Mouse (Mus musculus): ENCODE results near the gene Atp8b4.
"Not testable (repeated sequence)": the region's sequence is repeated elsewhere in the genome, so short reads cannot be mapped to it uniquely, and the experiment has no call there.

The Atp8b4 gene

DNA sequence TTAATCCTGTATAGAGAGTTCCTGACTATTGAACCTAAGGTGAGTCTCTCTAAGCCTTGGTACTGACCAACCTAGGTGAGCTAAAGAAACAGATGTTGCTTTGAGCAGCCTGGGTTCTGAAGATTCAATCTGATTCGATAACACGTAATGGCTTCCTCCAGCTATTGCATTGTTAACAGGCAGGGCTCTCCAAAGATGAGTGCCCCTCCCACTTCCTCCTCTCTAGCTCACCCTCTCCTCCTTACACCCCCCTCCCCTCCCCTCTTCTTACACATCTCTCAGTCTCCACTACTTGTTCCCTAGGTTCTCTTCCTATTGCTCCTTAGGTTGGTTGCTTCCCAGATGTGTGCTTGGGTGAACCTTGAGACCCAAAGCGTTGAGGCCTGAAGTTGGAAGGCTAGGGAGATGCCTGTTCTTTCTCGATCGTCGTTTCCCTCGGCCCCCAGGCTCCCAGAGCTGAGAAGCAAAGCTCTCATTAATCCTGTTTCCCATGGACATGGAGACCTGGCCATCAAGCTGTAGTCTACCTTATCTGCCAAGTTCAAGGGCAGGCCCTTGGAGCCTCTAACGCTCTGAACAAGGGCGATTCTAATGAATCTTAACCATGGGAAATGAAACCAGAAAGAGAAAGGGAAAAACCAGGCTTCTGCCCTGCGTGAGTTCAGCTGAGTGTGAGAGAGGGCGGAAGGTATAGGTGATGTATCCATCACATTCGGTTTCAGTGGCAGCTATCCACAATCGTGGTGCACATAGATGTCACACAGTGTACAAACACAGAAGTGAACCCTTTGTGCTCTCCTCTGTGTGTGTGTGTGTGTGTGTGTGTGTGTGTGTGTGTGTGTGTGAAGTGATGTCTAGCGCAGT is 4.4 kb downstream of the Atp8b4 start:
- DNase-seq (ENCODE audit: low spot score), result no peak

DNA sequence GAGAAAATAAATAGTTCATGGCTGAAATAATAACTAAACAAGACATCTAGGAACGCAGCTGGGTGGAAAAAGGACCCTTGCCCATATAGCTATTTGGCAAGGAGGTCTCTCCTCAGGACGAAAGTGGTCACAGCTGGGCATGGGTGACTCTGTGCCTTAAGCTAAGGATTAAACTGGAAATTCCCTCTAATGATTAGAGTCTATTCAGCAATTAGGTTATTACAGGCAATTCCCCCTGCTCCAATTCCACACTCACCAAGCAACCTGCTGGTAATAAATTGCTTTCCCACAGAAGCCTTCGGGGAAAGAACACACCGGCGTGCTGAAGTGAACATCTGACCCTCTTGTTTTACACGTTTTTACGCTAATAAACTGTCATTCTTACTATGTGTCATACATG is 5.2 kb downstream of the Atp8b4 start:
- DNase-seq (ENCODE audit: low spot score), result no peak

DNA sequence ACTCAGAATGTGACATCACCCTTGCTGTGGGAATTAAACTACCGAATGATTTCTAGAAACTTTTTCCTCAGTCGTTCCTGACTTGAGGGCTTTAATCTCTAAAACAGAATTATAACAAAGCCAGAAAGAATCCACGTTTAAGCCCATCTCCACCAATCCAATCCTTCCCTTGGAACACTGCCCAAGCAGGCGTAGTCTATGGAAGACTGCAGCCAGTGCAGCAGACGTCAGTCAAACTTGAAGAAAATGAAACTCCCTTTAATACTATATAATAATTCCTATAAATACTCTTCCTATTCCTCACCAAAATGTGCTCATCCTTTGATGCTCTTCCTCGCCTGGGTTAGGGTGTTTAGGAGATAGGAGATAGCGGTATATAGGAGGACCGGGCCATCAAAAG is 7.2 kb downstream of the Atp8b4 start:
- no peak for DNase-seq (ENCODE audit: low spot score)

DNA sequence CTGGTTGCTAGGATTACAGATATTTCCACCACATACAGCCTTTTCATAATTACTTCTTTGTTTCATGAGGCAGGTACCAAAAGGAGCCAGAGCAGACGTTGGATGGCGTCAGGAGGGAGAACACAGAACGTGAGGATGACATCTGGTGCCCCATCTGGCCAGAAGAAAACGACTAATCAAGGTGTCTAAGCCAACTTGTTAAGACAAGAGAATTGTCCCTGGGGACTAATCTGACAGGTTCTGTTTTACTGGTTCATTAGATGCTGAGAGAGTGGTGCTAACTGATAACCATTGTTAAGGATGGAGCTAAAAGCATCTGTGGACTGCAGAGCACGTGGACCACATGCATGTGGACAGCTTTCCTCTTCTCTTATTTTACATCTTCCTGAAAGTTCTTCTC is 7.8 kb downstream of the Atp8b4 start:
- no peak for DNase-seq (ENCODE audit: low spot score)

DNA sequence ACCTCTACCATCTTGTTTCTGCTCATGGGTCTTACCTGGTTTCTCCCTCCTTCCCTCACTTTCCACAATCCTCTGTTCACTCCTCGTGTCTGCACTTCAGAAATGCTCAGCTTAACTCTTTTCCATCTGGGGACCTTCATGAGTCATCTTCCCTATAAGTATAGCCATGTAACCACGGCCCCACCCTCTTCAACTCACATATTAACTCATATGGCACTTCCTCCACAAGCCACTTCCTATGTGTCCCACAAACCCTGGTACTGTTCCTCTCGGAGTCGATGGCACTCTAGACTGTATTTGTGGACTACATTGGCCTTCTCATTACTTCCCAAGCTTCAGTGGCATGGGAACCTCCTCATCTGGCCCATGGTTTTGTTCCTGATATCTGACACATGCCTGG is 9.0 kb downstream of the Atp8b4 start:
- no peak for DNase-seq (ENCODE audit: low spot score)

DNA sequence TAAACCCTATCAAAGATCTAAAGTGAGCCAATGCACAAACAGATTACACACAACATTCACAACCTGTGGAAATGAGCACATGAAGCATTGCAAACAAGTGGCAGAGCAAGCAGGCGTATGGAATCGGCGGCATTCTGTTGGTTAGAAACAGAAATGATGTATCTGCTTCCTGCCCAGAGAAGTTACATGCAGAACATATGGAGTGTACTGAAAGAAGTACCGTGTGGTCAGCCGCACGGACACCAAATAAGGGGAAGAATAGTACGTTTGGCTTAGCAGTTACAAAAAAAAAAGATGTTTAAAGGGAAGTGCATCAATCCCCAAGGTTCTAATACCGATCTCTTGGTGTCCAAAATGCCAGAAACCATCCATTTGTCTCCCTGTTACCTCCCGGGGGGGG is 9.9 kb downstream of the Atp8b4 start:
- no peak for DNase-seq (ENCODE audit: low spot score)

DNA sequence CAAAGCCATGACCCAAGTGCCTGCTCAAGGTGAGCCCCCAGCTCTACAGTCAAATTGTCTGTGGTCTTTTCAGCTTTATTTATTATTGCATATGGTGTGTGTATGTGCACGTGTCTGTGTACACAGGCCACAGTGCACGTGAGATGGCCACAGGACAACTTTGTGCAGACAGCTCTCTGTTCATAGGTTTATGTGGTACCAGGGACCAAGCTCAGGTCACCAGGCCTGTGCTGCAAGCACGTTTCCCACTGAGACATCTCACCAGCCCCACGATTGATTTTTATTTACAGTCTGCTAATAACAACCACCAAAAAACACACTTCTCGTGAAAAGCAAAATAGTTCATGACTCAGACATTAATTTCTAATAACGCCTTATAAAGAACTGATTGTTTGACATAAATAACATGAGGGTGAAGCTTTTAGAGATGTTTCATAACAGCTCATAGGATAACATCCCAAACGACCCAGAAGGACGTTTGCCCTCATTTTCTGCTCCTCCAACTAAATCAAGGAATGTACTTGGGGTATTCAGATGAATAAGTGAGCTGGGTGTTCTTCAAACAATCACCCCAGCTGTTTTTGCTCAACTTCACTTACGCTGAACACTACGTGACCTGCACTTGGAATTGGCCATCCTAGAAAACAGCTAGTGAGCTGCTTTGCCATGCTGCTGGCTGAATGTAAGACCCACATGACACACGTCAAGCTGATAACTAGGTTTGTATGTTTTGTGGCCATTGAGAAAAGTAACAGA is 15.0 kb downstream of the Atp8b4 start:
- no peak for DNase-seq (ENCODE audit: low spot score)

DNA sequence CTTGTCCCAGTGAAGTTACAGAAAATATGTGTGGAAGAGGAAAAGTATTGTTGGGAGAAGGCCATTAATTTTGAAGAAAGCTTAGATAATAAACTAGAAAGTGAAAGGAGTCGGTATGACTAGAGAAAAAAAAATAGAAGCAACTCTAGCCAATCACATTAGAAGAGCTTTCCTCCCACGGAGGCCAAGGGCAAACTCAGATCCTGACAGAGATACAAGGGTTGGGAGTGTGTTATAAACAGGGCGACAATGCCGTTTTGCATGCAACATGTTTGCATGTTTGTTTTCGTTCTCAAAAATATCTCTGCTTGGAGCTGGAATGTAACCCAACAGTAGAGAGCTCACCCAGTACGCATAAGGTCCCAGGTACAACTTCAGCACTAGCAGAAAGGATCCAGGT is 17.1 kb downstream of the Atp8b4 start:
- no peak for DNase-seq (ENCODE audit: low spot score)

DNA sequence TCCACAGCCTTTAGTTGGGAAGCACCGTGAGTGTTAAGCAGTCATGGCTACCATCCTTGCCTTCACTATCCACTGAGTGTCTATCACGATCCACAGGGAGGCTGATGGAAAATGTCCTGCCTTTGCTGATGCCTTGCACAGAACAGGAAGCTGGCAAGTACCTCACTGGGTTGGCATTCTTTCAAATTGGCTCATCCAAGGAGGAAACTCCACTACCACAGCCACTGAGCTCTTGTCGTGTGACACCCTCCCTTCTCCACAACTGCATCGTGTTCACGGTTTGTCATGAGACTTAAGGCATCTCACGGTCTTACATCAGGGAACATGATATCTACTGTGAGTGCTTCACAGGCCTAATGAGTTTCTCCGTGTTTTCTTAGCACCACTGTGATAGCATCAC is 22.9 kb downstream of the Atp8b4 start:
- DNase-seq (ENCODE audit: low spot score), result no peak

DNA sequence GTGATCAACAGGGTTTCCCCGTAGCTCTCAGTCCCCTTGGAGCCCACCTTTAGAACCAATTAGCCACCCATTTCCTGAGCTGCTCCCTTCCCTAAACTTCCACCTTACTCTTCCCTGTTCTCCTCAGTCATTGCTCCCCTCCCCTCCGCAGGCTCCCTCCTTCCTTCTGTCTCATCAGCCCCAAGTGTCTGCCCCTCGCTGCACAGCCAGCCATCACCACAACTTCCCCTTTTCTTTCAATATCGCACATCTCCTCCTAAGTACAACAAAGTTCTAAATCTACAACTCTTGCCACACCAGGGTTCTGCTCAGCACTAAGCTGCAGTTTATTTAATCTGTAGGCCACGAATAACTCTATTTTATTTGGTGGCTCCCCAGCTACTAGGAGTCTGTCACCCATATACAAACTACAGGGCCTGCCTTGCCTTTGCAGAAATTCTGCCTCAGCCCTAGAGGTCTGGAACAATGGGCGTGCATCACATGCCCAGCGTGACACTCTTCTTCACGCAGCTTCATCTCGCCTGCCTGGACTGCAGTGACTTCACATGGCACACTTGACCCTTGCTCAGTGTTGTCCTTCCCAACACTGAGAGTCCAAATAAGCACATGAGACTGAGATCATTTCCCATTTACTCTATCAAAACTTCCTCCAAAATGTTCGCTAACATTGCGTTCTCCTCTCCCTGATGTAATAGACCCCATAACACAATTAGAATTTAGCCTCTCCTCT is 24.6 kb downstream of the Atp8b4 start:
- no peak for DNase-seq (ENCODE audit: low spot score)

DNA sequence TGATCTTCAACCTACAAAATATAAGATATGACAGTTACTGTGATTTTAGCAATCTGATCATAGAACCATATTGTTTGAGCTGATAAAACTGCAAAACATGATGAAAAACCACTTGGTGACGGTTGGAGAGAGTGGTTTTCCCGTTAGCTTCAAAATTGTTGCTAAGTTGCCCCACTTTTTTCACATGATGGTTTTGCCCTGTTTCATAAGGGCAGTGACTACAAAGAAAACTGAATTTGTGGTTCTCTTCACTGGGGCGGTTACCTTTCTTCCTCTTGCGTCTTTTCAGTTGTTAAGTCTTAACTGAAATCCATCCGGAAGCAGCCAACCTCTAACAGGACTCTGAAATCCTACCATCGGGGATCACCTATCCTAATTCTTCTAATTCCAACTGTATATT is 26.5 kb downstream of the Atp8b4 start:
- no peak for DNase-seq (ENCODE audit: low spot score)

DNA sequence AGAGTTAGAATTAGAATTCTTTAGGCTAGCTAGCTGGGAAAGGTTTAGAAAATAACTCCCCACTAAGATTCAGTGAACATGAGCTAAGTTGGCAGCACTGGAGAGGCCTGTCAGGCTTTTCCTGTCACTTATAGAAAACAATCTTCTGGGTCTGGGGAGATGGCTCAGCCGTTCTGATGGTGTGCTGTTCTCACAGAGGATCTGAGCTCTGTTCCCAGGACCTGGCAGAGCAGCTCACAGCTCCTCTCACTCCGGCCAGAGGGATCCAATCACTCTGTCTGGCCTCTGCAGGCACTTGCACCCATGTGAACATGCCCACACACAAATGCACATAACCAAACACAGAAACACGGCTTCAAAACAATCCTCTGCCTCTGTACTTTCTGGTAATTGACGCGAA is 27.6 kb downstream of the Atp8b4 start:
- no peak for DNase-seq (ENCODE audit: low spot score)

DNA sequence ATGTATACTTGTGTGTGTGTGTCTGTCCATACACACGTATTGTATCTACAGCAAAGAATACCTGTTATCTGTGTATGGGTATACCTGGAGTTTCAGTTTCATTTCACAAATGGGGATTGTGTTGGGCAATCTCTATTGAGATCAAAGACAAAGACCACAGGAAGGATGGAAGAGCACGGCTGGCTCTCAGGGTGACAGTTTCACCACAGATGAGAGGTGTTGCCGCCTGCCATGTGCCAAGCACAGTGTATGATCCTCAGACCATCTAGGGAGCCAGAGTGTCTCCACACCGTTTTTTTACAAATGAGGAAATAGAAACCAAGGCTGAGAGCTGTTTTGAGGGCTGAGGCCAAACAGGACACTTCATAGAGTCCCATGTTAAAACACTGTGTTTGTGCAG is 32.7 kb downstream of the Atp8b4 start:
- DNase-seq (ENCODE audit: low spot score), result no peak

DNA sequence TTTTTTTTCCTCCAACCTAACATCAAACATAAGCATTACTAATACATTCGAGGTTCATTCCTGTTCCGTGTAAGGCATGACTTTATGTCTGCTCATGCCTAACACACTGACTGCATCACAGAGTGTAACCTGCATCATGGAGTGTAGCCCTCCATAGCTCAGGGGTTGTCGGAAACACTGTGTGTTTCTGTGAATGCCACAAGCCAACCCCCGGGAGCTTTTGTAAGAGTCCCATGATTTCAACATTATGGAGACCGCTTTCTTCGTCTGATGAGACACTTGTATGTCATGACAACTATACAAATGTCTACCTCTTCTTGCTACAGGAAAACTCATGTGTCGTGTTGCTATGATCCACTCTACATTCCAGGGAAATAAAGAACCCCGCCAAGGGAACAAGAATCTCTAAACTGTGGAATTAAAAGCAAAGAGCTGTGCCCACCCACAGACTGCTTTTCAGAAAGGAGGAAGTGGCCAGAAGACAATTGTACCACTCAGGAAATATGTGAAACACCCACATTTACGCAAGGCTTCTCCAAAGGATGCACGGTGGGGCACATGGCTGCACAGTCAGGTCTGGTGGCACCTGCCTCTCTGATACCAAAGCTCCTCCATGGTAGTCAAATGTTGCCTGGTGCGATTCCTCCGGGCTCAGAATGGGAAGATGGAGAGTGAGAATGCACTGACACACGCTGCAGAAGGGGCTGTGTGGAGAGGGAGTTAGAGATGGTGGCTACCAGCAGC is 33.9 kb downstream of the Atp8b4 start:
- DNase-seq (ENCODE audit: low spot score), result no peak

DNA sequence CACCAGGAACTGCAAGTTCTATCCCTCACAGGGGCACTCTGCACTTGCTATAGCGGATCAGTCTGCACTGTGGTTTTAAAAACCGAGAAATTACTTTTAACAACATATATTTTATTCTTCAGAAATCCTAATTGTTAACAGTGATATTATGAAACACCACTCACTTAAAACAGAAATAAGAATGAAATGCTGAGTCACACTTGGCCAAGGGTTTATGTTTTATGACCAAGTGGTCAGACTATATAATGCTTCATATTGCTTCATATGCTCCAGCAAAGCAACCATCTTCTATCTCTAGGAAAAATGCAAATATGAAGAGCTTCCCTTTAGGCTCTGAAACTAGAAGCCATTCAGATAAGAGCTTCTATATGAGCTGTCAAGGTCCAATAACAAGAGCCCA is 41.8 kb downstream of the Atp8b4 start:
- no peak for DNase-seq (ENCODE audit: low spot score)

DNA sequence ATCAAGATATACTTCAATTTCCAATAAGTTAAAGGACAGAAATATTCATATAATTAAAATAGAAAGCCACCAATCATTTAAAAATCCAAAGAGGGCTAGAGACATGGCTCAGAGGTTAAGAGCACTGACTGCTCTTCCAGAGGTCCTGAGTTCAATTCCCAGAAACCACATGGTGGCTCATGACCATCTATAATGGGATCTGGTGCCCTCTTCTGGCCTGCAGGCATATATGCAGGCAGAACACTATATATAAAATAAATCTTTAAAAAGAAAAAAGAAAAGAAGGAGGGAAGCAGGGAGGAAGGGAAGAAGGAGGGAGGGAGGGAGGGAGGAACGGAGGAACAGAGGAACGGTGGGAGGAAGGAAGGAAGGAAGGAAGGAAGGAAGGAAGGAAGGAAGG is 42.7 kb downstream of the Atp8b4 start:
- not testable (repeated sequence) for DNase-seq (ENCODE audit: low spot score)

DNA sequence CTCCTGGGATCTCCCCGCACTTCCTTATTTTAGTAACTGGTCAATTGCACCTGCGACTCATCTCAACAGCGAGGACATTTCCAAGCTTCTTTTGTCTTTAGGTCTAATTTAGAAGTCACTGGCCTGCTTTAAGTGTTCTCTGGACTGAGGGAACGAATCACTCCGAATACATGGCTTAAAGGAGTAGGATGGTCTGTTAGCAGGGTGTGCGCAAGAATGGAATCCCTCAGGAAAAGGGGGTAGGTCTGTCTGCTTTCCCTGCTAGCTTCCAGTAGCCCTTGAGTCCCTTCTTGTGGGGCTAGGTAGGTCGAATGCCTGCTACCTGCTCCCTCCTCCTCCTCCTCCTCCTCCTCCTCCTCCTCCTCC is 49.6 kb downstream of the Atp8b4 start:
- no peak for DNase-seq (ENCODE audit: low spot score)

DNA sequence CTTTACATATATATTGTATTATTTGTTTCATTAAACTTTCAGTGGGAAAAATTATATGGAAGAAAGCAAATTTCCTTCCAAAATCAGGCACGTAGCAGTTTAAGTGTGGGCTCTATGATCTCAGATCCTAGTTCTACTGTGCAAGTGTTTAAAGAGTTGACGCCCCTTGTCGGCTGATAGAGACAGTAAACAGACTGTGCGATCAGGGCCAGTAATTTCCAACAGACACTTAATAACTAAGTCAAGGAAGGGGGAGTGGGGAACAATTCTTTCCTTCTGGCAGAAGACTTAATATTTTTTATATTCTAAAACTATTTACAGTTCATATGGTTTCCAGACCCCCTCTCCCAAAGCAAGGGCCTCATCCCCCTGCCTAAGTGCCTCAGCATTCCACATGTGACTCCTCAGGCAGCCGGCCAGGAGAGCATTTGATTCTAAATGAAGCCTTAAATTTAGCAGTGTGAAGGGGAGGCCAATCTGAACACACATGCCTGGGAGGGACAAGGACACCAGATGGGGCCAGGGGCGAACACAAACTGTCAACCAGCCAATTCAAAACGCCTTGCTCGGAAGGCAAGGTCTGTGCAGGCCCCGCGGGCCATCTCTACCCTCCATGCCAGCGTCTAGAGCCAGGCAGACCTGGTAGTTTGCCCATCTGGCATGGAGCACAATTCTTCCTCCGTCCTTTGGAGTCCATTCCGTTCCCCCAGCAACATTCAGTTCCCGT is 50.1 kb downstream of the Atp8b4 start:
- DNase-seq (ENCODE audit: low spot score), result no peak

DNA sequence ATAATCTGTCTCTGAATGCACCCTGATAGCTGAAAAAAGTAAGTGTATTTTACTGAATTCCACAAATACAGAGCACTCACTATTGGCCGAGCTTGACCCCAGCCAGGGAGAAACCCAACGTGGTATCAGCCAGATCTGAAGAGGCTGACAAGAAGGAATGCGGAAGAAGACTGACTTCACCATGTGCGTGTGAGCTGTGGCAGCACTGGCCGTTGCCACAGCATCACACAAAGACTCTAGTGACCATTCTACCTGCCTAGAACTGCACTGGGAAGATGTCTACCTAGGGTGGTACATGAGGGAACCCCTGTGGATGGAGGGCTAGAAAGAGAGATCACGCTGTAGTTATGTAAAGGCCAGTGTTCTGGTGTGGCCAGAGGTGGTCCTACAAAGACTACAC is 55.4 kb downstream of the Atp8b4 start:
- DNase-seq (ENCODE audit: low spot score), result no peak

DNA sequence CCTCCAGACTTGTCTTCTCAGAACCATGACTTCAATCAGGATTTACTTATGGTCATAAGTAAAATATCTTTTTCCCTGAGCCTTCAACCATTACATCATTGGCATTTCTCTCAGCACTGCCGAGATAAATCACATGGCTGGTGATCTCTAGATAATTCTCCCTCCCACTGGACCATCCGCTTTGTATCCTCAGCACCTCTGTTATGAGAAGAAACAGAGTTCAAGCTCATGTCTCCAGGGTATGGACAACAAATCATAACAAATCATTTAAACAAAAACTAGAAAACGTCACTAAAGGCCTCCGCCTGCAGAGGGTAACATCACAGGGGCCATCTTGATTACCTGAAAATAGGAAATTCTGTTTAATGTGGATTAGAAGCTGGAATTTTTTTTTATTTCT is 58.9 kb downstream of the Atp8b4 start:
- no peak for DNase-seq (ENCODE audit: low spot score)

DNA sequence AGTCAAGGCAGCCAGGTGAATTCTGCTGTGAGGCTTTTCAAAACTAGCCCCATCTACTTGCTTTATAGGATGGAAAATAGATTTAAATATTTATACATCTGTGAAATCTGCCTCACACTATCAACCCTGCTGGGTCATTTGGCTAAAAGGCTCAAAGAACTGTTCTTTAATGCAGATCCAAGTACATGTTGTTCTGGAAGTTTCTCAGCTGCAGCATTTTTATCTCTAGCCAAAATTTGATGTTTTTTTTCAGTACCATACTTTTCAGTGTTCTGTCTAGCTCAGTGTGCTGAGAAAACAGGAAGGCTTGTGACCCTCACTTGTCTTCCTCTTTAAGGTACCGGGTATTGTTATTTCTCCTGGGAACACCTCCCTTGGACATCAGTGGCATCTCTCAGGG is 65.8 kb downstream of the Atp8b4 start:
- DNase-seq (ENCODE audit: low spot score), result no peak

DNA sequence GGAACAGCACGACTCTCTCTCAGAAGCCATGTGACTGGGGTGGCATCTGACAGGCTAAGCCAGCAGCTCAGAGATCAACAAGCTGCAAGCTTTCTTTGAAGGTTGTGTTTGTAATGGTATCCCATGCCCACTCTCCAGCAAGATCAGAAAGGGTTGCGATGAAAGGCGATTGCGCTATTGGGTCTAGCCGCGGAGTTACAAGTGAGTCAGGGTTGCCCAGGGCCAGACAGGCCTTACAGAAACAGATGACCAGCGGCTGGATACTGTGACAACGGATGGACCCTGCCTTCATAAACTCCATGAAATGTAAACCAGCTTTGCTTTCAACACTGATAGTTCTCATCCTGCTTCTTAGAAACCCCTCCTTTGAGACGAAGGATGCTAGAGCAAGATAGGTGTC is 66.2 kb downstream of the Atp8b4 start:
- no peak for DNase-seq (ENCODE audit: low spot score)

Measured in ovary, adult 18-20 months (tissue).